Mouse (Mus musculus): Measurements from ENCODE around the gene Usp46. TPM values are rescaled to one million over a fixed set of nuclear protein-coding genes. Genes with fewer than 3 reads are reported as not detected.
A peak's percentile ranks its signal among the peaks of the same experiment; 100 is the strongest.
"Not testable (repeated sequence)": the region's sequence is repeated elsewhere in the genome, so short reads cannot be mapped to it uniquely, and the experiment has no call there.

Usp46 gene
- polyA plus RNA-seq, 1 experiment from 2014 or later, result 32.1 TPM

DNA sequence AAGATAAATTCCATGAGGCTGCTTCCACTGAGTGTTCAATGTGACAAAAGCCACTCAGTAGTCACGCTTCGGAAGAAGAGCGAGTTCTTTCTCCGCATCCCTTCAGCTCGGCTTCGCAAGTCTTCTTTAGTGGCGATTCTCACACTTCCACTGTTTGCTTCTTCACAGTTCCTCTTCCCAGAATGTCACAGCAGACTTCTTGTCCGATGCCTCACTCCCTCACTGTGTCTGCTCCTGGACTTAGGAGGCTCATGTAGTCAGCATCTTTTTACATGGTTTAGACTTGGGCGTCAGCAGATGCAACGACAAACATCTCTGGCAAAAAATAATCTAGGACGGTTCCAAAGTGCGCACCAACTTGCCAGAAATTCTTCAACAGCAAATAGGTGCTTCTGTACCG, 75.9 kb downstream of the Usp46 start:
- no peak for ATAC-seq (ENCODE audit: insufficient read depth, low FRiP score)
- no peak overlapping the region for H3K27ac ChIP-seq (ENCODE audit: low read length)
- H3K9me3 ChIP-seq (replicated peaks; ENCODE audit: control insufficient read depth, low read length), result no peaks in the 10 kb centered on the region
- no peak overlapping the region for H3K4me2 ChIP-seq (ENCODE audit: low read depth, low read length)
- no peaks in the 10 kb centered on the region for H3K27me3 ChIP-seq (ENCODE audit: control insufficient read depth, insufficient read depth, low read length)
- no peaks in the 10 kb centered on the region for H3K36me3 ChIP-seq (ENCODE audit: control insufficient read depth, insufficient read depth, low read length)
- H3K4me1 ChIP-seq (ENCODE audit: control insufficient read depth, insufficient read depth, low read length), result no peaks in the 10 kb centered on the region
- H3K9ac ChIP-seq (ENCODE audit: low read length), result no peak overlapping the region
- H3K4me3 ChIP-seq (replicated peaks; ENCODE audit: low read length), result no peak overlapping the region
- WGBS, result 88% methylated on average over 13 of the region's 13 CpGs

DNA sequence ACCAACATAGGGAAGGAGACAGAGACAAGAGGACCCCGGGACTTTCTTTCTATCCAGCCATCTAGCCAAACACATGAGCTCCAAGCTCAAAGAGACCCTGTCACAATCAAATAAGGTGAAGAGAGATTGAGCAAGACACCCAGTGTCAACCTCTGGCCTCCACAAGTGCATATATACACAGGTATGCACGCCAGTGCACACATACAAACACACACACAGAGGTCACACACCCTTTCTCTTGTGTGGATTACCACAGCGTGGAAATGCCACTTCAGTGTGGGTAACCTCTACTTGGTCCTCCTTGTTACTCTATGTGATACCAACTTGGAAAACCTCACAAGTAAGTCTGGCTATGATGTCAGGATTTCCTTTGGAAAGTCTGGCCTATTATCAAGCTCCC, 78.7 kb downstream of the Usp46 start:
- no peaks in the 10 kb centered on the region for H3K4me1 ChIP-seq (ENCODE audit: control insufficient read depth, insufficient read depth, low read length)
- no peaks in the 10 kb centered on the region for H3K36me3 ChIP-seq (ENCODE audit: control insufficient read depth, insufficient read depth, low read length)
- H3K9me3 ChIP-seq (replicated peaks; ENCODE audit: control insufficient read depth, low read length), result no peaks in the 10 kb centered on the region
- ATAC-seq (ENCODE audit: insufficient read depth, low FRiP score), result no peak
- no peak overlapping the region for H3K9ac ChIP-seq (ENCODE audit: low read length)
- no peak overlapping the region for H3K4me2 ChIP-seq (ENCODE audit: low read depth, low read length)
- H3K27ac ChIP-seq (ENCODE audit: low read length), result no peak overlapping the region
- WGBS, result 83% methylated on average over 3 of the region's 3 CpGs
- no peak overlapping the region for H3K4me3 ChIP-seq (replicated peaks; ENCODE audit: low read length)
- H3K27me3 ChIP-seq (ENCODE audit: control insufficient read depth, insufficient read depth, low read length), result no peaks in the 10 kb centered on the region

DNA sequence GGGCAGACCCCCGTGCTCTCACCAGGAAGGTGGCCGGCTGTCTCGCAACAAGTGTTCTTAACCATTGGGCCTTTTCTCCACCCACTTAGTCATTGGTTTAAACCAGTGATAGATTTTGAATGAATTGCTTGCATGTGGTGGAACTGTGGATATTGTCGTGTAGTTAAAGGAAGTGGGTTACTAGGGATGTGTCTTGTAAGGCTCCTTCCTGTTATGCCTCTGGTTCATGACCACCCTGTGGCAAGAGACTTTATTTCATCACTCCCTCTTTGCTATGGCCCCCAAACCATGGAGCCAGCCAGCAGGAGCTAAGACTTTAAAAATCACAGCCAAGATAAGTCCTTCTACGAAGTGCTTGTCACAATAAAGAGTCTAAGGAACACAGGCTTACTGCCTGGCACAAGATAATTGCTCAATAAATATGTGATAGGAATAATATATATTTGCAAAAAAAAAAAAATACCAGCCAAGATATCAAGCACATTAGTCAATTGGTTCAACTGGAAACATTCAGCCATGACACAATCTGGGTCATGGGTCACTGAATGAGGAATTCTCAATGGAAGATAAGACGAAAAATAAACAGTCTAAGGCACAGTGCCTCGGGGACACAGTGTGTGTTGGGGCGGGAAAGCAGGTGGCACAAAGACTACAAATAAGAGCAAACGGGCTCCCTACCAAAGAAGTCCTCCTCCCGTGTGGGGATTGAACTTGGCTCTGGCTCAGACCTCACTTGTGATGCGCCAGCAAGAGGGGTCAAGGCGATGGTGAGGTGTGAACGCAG, 80.3 kb downstream of the Usp46 start:
- H3K4me2 ChIP-seq (ENCODE audit: low read depth, low read length), result no peak overlapping the region
- WGBS, result 71% methylated on average over 13 of the region's 13 CpGs
- ATAC-seq (ENCODE audit: insufficient read depth, low FRiP score), result no peak
- H3K4me3 ChIP-seq (replicated peaks; ENCODE audit: low read length), result no peak overlapping the region
- no peaks in the 10 kb centered on the region for H3K36me3 ChIP-seq (ENCODE audit: control insufficient read depth, insufficient read depth, low read length)
- H3K4me1 ChIP-seq (ENCODE audit: control insufficient read depth, insufficient read depth, low read length), result no peaks in the 10 kb centered on the region
- no peak overlapping the region for H3K27ac ChIP-seq (ENCODE audit: low read length)
- no peaks in the 10 kb centered on the region for H3K27me3 ChIP-seq (ENCODE audit: control insufficient read depth, insufficient read depth, low read length)
- H3K9ac ChIP-seq (ENCODE audit: low read length), result no peak overlapping the region
- no peaks in the 10 kb centered on the region for H3K9me3 ChIP-seq (replicated peaks; ENCODE audit: control insufficient read depth, low read length)

DNA sequence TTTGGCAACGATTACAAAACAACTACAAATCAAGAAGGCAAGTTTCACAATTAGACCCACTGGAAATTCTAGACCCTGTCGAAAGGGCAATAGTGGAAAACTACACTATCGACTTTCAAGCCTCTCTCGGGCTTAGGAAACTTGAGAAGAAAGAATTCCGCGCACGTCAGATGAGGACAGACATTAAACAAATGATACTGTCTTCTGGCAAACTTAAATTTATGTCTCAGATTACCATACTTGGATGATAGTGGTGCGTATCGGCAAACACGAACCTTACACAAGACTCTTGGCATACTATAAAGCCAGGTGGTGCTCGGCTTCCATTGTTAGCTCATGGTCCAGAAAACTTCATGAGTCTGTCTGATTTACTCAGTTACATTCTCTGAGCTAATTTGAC, 90.8 kb downstream of the Usp46 start:
- Histone ChIP-seq H3K4me3 (replicated peaks; ENCODE audit: low read length) (no peak overlapping the region), H3K27ac (ENCODE audit: low read length) (no peak overlapping the region), H3K36me3 (ENCODE audit: control insufficient read depth, insufficient read depth, low read length) (no peaks in the 10 kb centered on the region), H3K27me3 (ENCODE audit: control insufficient read depth, insufficient read depth, low read length) (no peaks in the 10 kb centered on the region), H3K4me2 (ENCODE audit: low read depth, low read length) (no peak overlapping the region), H3K4me1 (ENCODE audit: control insufficient read depth, insufficient read depth, low read length) (no peaks in the 10 kb centered on the region), H3K9me3 (replicated peaks; ENCODE audit: control insufficient read depth, low read length) (no peaks in the 10 kb centered on the region), H3K9ac (ENCODE audit: low read length) (no peak overlapping the region)
- WGBS, result 56% methylated on average over 11 of the region's 11 CpGs
- no peak for ATAC-seq (ENCODE audit: insufficient read depth, low FRiP score)

DNA sequence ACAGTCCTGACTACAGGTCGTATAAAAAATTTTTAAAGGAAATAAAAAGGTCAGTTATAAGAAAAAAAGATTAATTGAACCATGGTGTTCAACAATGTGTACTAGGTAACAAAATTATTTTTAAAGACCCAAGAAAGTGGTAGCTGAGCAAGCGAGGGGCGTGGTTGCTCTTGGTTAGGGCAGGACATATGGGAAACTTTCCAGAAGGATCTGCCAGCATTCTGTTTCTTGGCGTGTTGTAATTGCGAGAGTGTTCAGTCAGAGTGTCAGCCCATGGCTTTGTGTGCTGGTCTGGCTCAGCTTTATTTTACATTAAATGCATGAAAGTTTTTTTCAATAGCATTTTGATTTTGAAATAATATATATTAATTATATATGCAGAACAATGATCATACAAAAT, 96.5 kb downstream of the Usp46 start:
- no peaks in the 10 kb centered on the region for H3K36me3 ChIP-seq (ENCODE audit: control insufficient read depth, insufficient read depth, low read length)
- no peak overlapping the region for H3K27ac ChIP-seq (ENCODE audit: low read length)
- WGBS, result 66% methylated on average over 5 of the region's 5 CpGs
- H3K4me1 ChIP-seq (ENCODE audit: control insufficient read depth, insufficient read depth, low read length), result peaks cover 12% of the 10 kb centered on the region
- H3K4me3 ChIP-seq (replicated peaks; ENCODE audit: low read length), result no peak overlapping the region
- H3K27me3 ChIP-seq (ENCODE audit: control insufficient read depth, insufficient read depth, low read length), result no peaks in the 10 kb centered on the region
- no peak for ATAC-seq (ENCODE audit: insufficient read depth, low FRiP score)
- H3K9me3 ChIP-seq (replicated peaks; ENCODE audit: control insufficient read depth, low read length), result no peaks in the 10 kb centered on the region
- H3K9ac ChIP-seq (ENCODE audit: low read length), result no peak overlapping the region
- no peak overlapping the region for H3K4me2 ChIP-seq (ENCODE audit: low read depth, low read length)

DNA sequence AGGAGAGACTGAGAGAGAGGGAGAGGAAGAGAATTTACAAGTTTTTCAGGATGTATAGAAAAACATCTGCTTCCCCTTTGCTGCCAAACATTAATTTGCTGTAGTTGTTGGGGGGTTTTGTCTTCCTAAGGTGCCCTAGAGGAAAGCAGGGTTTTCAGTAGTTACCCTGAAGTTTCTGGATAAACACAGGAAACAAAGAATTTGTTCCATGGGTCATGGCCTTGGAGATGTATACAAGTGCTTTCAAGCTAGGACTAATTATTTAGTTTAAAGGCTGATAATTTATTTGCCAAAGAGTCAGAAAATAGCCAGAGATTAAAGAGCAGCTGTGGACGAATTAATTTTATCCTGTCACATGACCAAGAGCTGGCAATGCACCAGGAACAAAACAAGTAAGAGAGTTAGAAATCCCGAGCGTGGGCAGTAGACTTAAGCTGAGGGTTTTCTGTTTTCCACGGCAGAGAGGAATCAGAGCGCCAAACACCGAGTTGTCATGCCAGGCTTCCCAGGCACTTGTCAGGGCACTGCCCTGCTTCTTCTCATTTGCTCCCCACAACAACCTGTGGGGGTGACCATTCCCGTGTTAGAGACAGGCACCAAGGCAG, 98.1 kb downstream of the Usp46 start:
- Histone ChIP-seq H3K4me2 (ENCODE audit: low read depth, low read length) (no peak overlapping the region; the same call in 1 of the 2 replicates), H3K9me3 (replicated peaks; ENCODE audit: control insufficient read depth, low read length) (no peaks in the 10 kb centered on the region), H3K4me3 (replicated peaks; ENCODE audit: low read length) (no peak overlapping the region), H3K4me1 (ENCODE audit: control insufficient read depth, insufficient read depth, low read length) (peaks cover 12% of the 10 kb centered on the region), H3K9ac (ENCODE audit: low read length) (no peak overlapping the region), H3K27me3 (ENCODE audit: control insufficient read depth, insufficient read depth, low read length) (no peaks in the 10 kb centered on the region), H3K36me3 (ENCODE audit: control insufficient read depth, insufficient read depth, low read length) (no peaks in the 10 kb centered on the region), H3K27ac (ENCODE audit: low read length) (peak overlapping the region; percentile 57)
- peak; percentile 40; the same call in 1 of the 2 replicates for ATAC-seq (ENCODE audit: insufficient read depth, low FRiP score)
- whole genome bisulfite sequencing, result 19% methylated on average over 7 of the region's 7 CpGs

DNA sequence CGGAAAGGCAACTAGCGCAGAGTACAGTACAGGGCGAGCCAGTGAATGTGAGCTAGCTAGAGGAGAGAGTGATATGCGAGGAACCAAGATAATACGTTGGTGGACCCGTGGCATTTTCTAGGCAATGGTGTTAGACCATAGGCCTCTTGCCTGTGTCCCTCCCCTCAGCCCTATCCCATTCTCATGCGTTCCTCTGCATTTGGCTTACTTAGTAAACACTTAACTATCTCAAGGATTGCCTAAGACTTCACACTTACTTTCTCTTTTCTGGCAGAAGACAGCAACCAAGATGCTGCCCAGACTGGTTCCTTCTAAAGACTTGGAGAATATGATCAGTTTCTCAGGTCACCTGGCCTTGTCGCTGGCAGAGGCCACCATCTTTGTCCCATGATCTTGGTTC, 98.9 kb downstream of the Usp46 start:
- H3K27me3 ChIP-seq (ENCODE audit: control insufficient read depth, insufficient read depth, low read length), result no peaks in the 10 kb centered on the region
- WGBS, result 84% methylated on average over 8 of the region's 8 CpGs

DNA sequence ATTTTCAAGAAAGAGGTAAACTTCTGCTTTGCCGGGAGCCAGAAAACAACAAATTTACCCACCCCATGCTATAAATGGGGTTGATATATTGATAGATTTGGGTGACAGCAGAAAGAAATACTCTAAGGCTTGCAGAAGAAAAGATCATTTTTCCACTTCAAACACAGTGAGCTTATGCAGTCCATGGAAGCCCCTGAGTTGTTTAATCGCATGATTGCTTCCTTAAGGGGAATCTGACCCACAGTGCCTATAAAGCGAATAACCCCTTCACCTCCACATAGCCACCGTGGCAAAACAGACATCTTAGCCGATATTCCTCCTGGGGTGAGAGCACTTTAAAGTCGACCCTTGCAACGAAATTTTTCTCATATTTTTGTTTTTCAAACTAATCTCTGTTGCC, 108.5 kb downstream of the Usp46 start:
- H3K4me2 ChIP-seq (ENCODE audit: low read depth, low read length), result no peak overlapping the region

More for the DNA sequence above, 98.9 kb downstream of the Usp46 start:
- Histone ChIP-seq H3K36me3 (ENCODE audit: control insufficient read depth, insufficient read depth, low read length) (no peaks in the 10 kb centered on the region), H3K9ac (ENCODE audit: low read length) (no peak overlapping the region), H3K4me2 (ENCODE audit: low read depth, low read length) (no peak overlapping the region), H3K4me3 (replicated peaks; ENCODE audit: low read length) (no peak overlapping the region), H3K27ac (ENCODE audit: low read length) (peak overlapping the region; percentile 8; the same call in 1 of the 2 replicates), H3K9me3 (replicated peaks; ENCODE audit: control insufficient read depth, low read length) (no peaks in the 10 kb centered on the region), H3K4me1 (ENCODE audit: control insufficient read depth, insufficient read depth, low read length) (peaks cover 12% of the 10 kb centered on the region)
- ATAC-seq (ENCODE audit: insufficient read depth, low FRiP score), result no peak

DNA sequence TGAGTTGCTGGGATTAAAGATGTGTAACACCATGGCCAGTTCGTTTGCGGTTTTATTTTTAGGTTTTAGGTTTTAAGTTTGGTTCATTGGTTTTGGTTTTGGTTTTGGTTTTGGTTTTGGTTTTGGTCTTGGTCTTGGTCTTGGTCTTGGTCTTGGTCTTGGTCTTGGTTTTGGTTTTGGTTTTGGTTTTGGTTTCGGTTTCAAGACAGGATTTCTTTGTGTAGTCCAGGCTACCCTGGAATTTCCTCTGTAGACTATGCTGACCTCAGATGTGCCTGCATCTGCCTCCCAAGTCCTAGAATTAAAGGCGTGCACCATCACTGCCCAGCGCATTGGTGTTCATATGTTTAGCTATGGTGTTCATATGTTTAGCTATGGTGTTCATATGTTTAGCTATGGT, 109.6 kb downstream of the Usp46 start:
- WGBS, result 91% methylated on average over 5 of the region's 5 CpGs
- not testable (repeated sequence) for H3K9ac ChIP-seq (ENCODE audit: low read length); H3K27me3 ChIP-seq (ENCODE audit: control insufficient read depth, insufficient read depth, low read length); H3K4me3 ChIP-seq (replicated peaks; ENCODE audit: low read length); H3K36me3 ChIP-seq (ENCODE audit: control insufficient read depth, insufficient read depth, low read length); ATAC-seq (ENCODE audit: insufficient read depth, low FRiP score); H3K9me3 ChIP-seq (replicated peaks; ENCODE audit: control insufficient read depth, low read length); H3K27ac ChIP-seq (ENCODE audit: low read length); H3K4me1 ChIP-seq (ENCODE audit: control insufficient read depth, insufficient read depth, low read length); H3K4me2 ChIP-seq (ENCODE audit: low read depth, low read length)

More for the DNA sequence above, 108.5 kb downstream of the Usp46 start:
- Histone ChIP-seq H3K9me3 (replicated peaks; ENCODE audit: control insufficient read depth, low read length) (no peaks in the 10 kb centered on the region), H3K27me3 (ENCODE audit: control insufficient read depth, insufficient read depth, low read length) (no peaks in the 10 kb centered on the region), H3K27ac (ENCODE audit: low read length) (no peak overlapping the region), H3K36me3 (ENCODE audit: control insufficient read depth, insufficient read depth, low read length) (no peaks in the 10 kb centered on the region), H3K4me3 (replicated peaks; ENCODE audit: low read length) (no peak overlapping the region), H3K9ac (ENCODE audit: low read length) (no peak overlapping the region), H3K4me1 (ENCODE audit: control insufficient read depth, insufficient read depth, low read length) (no peaks in the 10 kb centered on the region)
- 76% methylated on average over 7 of the region's 7 CpGs for WGBS
- no peak for ATAC-seq (ENCODE audit: insufficient read depth, low FRiP score)
